Mouse (Mus musculus): ENCODE data around the gene Polr1d.

Gene Polr1d

GRCm38 (mm10) chr5:147076799-147077165 is at the start of gene Polr1d:
Polr1d (plus strand) TSS chr5:147077050.
- no peak for DNase-seq (ENCODE audit: low read depth, low spot score)

GRCm38 (mm10) chr5:147031281-147031680 is 45.6 kb upstream of the Polr1d start:
- no peak for DNase-seq (ENCODE audit: low read depth, low spot score)

DNA sequence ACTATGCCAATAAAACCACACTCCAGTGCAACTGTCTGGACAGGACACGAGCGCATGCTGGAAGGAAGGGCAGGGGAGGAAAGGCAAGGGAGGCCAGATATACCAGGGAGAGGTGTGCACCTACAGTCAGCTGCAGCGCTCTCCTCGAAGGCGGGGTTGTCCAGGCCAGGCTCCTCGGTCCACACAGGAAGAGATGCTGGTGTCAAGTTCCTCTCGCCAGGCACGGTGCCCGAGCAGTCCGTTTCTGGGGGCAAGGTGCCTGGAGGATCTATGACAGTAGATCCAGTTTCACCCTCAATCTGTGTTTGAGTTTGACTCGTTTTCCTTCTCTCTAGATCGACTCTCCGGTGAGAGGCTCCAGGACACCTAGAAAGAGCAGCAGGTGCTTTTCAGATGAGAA is 43.7 kb upstream of the Polr1d start:
- DNase-seq (ENCODE audit: low read depth, low spot score): no peak

DNA sequence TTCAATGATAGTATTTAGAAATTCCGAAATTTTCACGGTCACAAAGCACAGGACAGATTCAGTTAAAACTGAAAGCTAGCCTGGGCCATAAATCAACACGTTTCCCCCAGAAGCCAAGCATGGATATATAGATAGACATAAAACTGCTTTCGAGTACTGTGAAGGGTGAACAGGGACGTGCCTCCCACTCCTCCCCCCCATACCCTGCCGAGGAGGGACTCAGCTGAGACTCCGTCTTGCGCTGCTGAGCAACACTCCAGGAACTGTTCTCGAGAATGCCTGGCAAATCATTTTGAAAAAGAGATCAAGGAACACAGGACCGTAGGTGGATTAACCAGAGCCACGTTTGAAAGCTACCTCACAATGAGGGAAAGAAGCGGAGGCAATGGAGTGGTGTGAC is 42.6 kb upstream of the Polr1d start:
- no peak for DNase-seq (ENCODE audit: low read depth, low spot score)

- DNase-seq (ENCODE audit: low read depth, low spot score): no peak
Observed at GRCm38 (mm10) chr5:147035301-147035700, 41.5 kb upstream of the Polr1d start.

- DNase-seq (ENCODE audit: low read depth, low spot score): no peak
Observed at GRCm38 (mm10) chr5:147036028-147036427, 40.8 kb upstream of the Polr1d start.

GRCm38 (mm10) chr5:147036661-147037060 is 40.2 kb upstream of the Polr1d start:
- DNase-seq (ENCODE audit: low read depth, low spot score): no peak

DNA sequence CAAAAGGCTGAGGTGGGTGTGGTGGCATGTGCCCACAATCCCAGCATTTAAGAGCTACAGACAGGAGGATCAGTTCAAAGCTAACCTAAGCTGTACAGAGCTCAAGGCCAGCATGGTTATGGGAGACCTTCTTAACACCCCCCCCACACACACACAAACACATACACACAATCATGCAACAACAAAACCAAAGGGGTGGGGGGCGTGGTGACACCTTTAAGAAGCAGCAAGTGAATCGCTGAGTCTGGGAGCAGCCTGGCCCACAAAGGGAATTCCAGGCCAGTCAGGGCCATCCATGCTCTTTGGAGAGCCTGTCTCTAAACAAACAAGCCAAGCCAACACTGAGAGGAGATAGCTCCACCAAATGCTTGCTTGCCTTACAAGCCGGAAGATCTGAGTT is 39.2 kb upstream of the Polr1d start:
- no peak for DNase-seq (ENCODE audit: low read depth, low spot score)

DNA sequence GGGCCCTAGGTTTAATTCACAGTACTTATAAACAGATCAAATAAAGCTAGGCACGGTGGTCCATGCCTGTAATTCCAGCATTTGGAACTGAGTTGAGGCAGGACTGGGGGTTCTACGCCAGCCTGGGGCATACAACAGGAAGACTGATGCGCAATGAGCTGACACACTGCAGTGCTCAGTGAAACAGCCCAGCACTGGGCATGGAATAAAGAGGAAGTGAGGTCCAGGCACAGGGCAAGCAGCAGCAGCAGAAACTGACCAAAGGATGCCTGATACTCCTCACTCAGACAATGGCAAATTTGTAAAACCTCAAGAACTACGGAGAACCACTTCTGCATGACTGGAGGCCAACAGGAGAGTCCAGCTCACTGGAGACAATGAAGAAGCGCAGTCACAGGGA is 37.5 kb upstream of the Polr1d start:
- DNase-seq (ENCODE audit: low read depth, low spot score): no peak

GRCm38 (mm10) chr5:147041965-147042937 is 34.6 kb upstream of the Polr1d start:
- DNase-seq (ENCODE audit: low read depth, low spot score): no peak

DNA sequence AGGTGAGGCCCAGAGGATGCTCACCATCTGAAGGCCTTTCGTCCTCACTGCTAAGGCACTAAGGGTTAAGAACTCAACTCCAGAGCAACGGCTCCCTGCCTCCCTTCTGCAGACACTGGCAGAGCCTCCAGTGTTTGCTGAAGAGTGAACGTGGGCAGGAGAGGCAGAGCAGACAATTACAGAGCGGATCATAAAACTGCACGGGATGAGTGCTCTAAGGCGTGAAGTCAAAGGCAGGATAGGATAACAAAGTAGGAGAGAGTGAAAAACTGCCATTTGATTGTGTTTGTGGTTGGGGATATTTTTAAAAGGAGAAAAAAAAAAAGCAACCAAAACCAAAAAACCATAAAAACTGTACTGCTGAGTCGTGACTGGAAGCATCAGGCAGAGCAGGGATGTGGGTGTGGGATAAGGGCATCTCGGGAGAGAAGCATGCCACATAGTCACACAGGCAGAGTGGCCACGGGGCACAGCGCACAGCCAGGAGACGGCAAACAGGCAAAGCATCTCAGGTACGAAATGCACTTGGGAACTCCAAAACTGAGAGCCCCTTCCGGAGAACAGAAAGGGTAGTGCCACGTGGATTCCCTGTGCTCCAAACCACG is 33.5 kb upstream of the Polr1d start:
- no peak for DNase-seq (ENCODE audit: low read depth, low spot score)

DNA sequence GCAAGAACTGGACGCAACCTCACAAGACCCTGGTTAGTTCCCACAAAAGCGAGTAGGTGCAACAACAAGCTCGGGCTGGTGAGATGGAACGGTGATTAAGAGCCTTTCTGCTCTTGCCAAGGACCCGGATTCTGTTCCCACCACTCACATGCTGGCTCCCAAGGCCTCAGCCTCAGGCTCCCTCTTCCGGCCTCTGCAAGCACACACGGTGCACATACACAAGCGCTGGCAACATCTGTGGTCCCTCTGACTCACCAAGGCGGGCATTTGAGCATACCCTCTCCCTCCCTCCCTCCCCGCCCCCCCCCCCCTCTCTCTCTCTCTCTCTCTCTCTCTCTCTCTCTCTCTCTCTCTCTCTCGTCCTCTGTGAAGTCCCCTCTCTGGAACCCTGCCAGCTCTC is 31.5 kb upstream of the Polr1d start:
- no peak for DNase-seq (ENCODE audit: low read depth, low spot score)

DNA sequence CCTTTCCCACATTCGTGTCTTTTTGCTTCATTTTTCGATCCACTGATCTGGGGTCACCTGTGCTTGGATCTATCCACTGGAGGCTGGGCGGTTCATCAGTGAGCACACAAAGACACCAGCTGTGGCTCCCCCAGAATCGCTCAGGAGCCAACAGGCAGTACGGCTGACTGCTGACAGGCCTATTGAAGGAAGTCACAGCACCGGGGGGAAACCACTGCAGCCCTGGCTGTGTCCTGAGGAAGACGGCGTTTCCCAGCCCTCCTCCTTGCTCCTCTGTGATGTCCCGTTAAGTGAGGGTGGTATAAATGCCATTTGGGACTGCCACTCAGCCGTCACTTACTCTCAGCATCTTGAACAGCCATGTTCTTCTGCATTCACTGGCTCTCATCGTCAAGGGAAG is 30.9 kb upstream of the Polr1d start:
- no peak for DNase-seq (ENCODE audit: low read depth, low spot score)

GRCm38 (mm10) chr5:147049544-147050209 is 27.2 kb upstream of the Polr1d start:
- no peak for DNase-seq (ENCODE audit: low read depth, low spot score)

- no peak for DNase-seq (ENCODE audit: low read depth, low spot score)
Observed at GRCm38 (mm10) chr5:147050816-147051499, 25.9 kb upstream of the Polr1d start.

DNA sequence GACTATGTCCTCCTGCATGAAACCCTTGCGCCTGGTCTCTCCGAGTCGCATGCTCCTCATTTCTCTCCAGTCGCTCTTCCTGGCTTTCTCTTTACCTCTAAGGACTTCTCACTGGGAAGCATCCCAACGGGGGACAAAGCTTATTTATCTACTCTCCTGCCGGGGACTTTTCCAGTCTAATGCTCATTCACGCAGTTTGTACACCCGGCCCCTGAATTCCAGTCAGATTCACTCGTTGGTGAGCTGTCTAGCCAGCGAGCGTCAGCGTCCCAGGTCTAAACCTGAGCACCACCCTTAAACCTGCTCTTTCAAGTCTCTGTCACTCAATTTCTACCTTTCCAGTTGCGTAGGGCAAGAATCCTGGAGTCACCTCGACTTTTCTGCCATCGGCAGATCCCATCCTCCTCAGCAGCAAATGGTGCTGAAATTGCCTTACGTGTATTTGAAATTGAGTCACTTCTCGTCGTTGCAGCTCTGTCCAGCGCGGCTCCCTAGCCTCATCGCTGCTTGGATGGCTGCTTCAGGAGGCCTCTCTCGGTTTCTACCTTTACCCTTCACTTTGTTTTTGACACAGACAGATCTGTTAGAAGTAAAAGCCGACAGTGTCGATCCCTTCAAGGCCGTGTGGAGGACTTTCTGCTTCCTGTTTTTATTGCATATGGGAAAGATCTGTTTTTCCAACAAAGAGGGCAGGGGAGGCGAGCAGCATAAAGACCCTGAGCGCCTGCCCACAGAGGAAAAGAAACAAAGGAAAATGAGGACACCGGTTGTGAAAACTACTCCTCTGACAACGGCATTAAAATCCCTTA is 25.1 kb upstream of the Polr1d start:
- no peak for DNase-seq (ENCODE audit: low read depth, low spot score)

DNA sequence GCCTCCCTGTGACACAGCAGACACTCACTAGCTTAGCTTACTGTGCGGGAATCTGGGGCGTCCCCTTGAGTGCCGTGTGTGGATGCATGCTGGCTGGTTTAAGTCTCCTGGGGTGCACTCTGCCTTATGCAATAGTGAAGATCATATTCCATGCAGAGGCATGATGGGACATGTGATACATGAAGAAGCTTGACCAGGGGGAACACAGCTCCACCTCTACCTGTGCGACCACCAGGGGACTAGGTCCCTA is 24.6 kb upstream of the Polr1d start:
- DNase-seq (ENCODE audit: low read depth, low spot score): no peak

- DNase-seq (ENCODE audit: low read depth, low spot score): no peak
Observed at GRCm38 (mm10) chr5:147053071-147053470, 23.8 kb upstream of the Polr1d start.

- no peak for DNase-seq (ENCODE audit: low read depth, low spot score)
Observed at GRCm38 (mm10) chr5:147053481-147053880, 23.4 kb upstream of the Polr1d start.

DNA sequence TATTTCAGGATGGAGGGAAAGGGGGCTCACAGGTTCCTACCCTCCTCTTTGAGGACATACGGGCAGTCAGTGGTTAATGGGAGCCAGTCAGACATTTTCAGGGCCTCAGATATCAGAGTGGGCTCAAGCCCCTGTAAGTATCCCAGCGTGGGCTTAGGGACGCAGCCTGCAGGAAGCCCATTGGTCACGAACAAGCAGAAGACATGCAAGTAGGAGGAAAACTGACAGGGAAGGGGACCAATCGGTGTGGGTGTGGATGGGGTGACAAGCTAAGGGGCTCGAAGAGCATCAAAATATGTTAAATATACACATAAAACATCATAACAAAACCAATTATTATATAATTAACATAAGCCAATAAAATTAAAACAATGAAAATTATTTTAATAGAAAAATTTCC is 22.5 kb upstream of the Polr1d start:
- no peak for DNase-seq (ENCODE audit: low read depth, low spot score)

DNA sequence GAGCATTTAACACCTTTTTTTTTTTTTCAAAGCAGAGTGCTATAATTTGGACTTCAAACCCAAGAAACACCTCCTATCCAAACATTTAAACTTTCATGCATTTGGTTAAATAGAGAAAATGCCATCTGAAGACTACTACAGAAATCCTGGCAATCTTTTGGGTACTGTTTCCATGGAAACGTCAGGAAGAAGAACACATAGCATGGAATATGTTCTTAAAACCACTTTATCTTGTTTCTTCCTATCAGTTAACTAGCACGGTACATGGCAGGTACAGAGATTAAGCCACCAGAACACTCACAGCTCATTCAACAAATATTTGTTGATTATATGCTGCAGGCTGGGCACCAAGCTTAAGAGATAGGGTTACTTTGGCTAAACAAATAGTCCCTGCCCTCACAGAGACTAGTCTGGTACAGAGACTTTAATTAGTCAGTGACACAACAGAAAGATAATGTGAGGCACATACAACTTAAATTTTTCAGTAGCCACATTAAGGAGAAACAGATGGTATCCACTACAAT is 22.0 kb upstream of the Polr1d start:
- DNase-seq (ENCODE audit: low read depth, low spot score): no peak
